Mouse (Mus musculus) gastrocnemius, postnatal 14 days (tissue): ENCODE results near the gene B3gntl1. TPM values are rescaled to one million over a fixed set of nuclear protein-coding genes. Genes with fewer than 3 reads are reported as not detected.
"Not testable (repeated sequence)": the region's sequence is repeated elsewhere in the genome, so short reads cannot be mapped to it uniquely, and the experiment has no call there.

Experiments
- DNase-seq: peaks from one replicate; pipeline ENCODE4 v3.0.0; 2021; ENCODE audit warnings: mixed read lengths
- intact Hi-C: fragments of 180-260 bp; cut with DNase I; formaldehyde crosslinking; loops from one replicate; pipeline ENCODE4 v1.15.1; 2025; ENCODE audit warnings: low total_unique reads
- total RNA-seq, 2 experiments: library from RNA; stranded (reverse); gene quantifications; 2 replicates each; pipeline ENCODE4 v1.2.3; 2021

The B3gntl1 gene
- total RNA-seq, 2 experiments from 2014 or later = 2.3 to 2.8 TPM

GRCm38 (mm10) chr11:121686674-121687073, 13.7 kb upstream of the B3gntl1 start:
- intact Hi-C loops = no loop called here
- peak; percentile 15 for DNase-seq

GRCm38 (mm10) chr11:121686091-121686490, 13.1 kb upstream of the B3gntl1 start:
- intact Hi-C loops = no loop called here
- DNase-seq = no peak

- no peak for DNase-seq
- intact Hi-C loops = no loop called here
Measured at GRCm38 (mm10) chr11:121685491-121686001, 12.6 kb upstream of the B3gntl1 start.

- intact Hi-C loops = no loop called here
- no peak for DNase-seq
Measured at GRCm38 (mm10) chr11:121683243-121683642, 10.3 kb upstream of the B3gntl1 start.

- no peak for DNase-seq
- intact Hi-C loops = no loop called here
Measured at GRCm38 (mm10) chr11:121680750-121681149, 7.8 kb upstream of the B3gntl1 start.

- no peak for DNase-seq
- intact Hi-C loops = no loop called here
Measured at GRCm38 (mm10) chr11:121679581-121679980, 6.6 kb upstream of the B3gntl1 start.

GRCm38 (mm10) chr11:121676836-121677235, 3.9 kb upstream of the B3gntl1 start:
- intact Hi-C loops = no loop called here

GRCm38 (mm10) chr11:121673629-121674028, 676 bp upstream of the B3gntl1 start:
- intact Hi-C loops = no loop called here
- no peak for DNase-seq

More at GRCm38 (mm10) chr11:121676836-121677235, 3.9 kb upstream of the B3gntl1 start:
- no peak for DNase-seq

GRCm38 (mm10) chr11:121672312-121672989, 502 bp downstream of the B3gntl1 start:
- no peak for DNase-seq
- intact Hi-C loops = no loop called here

- intact Hi-C loops = no loop called here
- no peak for DNase-seq
Measured at GRCm38 (mm10) chr11:121670926-121671325, 2.0 kb downstream of the B3gntl1 start.

GRCm38 (mm10) chr11:121668776-121669175, 4.2 kb downstream of the B3gntl1 start:
- DNase-seq = no peak
- intact Hi-C loops = no loop called here

GRCm38 (mm10) chr11:121667541-121667940, 5.4 kb downstream of the B3gntl1 start:
- intact Hi-C loops = no loop called here
- no peak for DNase-seq

GRCm38 (mm10) chr11:121661116-121661515, 11.8 kb downstream of the B3gntl1 start:
- intact Hi-C loops = no loop called here
- no peak for DNase-seq

GRCm38 (mm10) chr11:121660604-121661003, 12.3 kb downstream of the B3gntl1 start:
- intact Hi-C loops, DNase-seq: not testable (repeated sequence)

GRCm38 (mm10) chr11:121658151-121658550, 14.8 kb downstream of the B3gntl1 start:
- intact Hi-C loops = no loop called here
- DNase-seq = no peak

GRCm38 (mm10) chr11:121655807-121656511, 17.0 kb downstream of the B3gntl1 start:
- no peak for DNase-seq
- intact Hi-C loops = no loop called here

- intact Hi-C loops = no loop called here
- no peak for DNase-seq
Measured at GRCm38 (mm10) chr11:121655166-121655806, 17.7 kb downstream of the B3gntl1 start.

- DNase-seq = peak; percentile 9
- intact Hi-C loops = loop anchor here (5.0 kb wide), 1 partner anchor 153 kb away; no protein-coding TSS in a partner anchor
Measured at GRCm38 (mm10) chr11:121654406-121654945, 18.5 kb downstream of the B3gntl1 start.

GRCm38 (mm10) chr11:121653631-121654030, 19.3 kb downstream of the B3gntl1 start:
- DNase-seq = no peak
- intact Hi-C loops = loop anchor here (5.0 kb wide), 1 partner anchor 154 kb away; no protein-coding TSS in a partner anchor
